Mouse (Mus musculus): ENCODE measurements around the gene Gadl1.

The Gadl1 gene

DNA sequence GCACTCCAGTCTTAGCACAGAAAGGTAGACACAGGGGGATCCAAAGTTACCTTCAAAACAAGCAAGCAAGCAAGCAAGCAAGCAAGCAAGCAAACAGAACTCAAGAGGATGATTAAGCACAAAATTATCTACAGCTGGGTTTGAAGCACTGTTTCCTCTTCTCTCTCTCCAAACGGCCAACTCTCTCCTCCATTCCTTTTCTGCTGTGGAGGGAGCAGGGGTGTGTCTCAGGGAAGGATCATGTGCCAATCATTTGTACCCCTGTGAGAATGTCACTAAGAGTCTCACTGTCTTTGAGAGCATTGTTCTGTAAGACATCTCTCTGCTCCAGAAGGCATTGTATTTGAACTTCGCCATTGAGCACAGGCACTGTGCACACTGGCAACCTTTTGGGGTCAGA, 27.1 kb downstream of the Gadl1 start:
- DNase-seq (ENCODE audit: low spot score), result no peak

DNA sequence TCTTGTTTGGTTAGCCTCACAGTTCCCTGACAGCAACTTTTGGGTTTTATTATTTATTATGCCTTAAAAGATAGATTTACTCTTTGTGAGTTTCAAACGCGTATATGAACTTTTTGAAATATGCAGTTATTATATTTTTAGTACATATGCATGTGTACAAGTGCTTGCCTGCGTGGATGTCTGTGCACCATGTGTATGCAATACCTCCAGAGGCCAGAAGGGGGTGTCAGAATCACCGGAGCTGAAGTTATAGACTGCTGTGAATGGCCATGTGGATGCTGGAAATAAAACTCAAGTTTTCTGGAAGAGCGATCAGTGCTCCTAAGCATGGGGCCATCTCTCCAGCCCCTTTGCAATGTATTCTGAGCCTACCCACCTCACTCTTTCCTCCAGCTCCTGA, 28.7 kb downstream of the Gadl1 start:
- DNase-seq (ENCODE audit: low spot score), result no peak

DNA sequence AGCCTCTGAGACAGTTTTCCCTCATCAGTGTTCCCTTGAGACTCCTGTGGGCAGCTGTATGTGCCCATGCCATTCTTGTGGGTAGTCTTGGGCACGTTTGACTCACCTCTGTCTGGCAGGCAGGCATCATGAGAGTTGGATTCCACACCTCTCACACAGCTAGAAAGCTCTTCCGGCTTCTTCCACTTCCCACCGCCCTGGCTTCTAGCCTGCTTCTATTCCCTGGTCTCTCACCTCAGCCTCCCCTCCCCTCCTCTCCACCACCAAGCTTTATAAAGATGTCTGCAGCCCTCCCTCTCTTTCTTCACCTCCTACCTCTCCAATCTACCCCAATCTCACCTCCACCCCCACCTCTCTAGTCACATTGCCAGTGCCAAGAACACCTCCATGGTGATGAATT, 30.2 kb downstream of the Gadl1 start:
- DNase-seq (ENCODE audit: low spot score), result no peak

DNA sequence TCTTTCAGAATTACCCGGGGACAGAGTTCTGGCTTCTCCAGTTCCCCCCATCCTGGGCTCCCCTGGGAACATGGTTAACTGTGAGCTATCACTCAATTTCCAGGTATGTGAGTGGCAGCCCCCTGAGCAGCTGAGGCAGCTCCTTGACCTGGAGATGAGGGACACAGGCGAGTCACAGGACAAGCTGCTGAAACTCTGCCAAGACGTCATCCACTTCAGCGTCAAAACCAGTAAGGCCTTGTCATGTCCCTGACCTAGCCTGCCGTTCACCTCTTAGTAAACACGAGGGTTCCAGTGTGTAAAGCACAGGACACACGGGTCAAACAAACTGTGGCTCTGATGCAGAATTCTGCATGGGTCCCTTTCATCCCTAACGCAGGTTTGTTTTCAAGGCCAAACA, 31.9 kb downstream of the Gadl1 start:
- DNase-seq (ENCODE audit: low spot score), result no peak

DNA sequence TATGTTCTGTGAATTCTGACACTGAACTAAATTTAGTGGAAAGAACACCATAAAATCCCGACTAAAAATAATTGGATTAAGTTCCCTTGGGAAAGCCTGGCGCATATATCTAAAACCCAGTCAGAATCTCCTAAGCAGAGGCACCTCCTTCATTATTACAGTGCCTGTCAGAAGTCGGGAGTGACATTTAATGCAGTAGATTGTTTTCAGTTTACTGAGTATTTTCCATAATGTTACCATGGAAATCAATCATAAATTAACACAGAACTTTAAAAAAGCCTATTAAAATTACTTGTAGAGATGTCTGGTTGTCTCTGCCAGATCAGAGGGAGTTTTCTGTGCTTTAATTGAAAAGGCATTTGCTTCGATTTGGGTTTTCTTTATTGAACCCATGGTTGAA, 33.2 kb downstream of the Gadl1 start:
- DNase-seq (ENCODE audit: low spot score), result no peak

DNA sequence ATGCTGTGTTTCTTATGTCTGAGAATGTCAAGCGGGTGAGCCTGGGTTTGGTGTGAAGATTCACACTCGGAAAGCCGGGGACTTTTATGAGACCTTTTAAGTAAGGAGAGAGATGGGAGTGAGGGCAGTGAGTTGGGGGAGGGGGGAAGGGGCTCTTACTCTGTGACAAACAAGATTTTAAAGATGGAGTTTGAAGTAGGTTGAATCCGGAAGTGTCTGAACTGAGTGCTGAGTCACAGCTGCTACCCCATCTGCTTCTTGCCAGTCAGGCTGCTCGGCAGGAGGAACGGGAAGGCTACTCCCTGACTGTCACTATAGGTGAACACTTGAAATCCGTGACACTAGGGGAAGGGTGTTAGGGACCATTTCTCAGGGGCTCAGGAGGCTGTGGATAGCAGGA, 33.7 kb downstream of the Gadl1 start:
- no peak for DNase-seq (ENCODE audit: low spot score)

DNA sequence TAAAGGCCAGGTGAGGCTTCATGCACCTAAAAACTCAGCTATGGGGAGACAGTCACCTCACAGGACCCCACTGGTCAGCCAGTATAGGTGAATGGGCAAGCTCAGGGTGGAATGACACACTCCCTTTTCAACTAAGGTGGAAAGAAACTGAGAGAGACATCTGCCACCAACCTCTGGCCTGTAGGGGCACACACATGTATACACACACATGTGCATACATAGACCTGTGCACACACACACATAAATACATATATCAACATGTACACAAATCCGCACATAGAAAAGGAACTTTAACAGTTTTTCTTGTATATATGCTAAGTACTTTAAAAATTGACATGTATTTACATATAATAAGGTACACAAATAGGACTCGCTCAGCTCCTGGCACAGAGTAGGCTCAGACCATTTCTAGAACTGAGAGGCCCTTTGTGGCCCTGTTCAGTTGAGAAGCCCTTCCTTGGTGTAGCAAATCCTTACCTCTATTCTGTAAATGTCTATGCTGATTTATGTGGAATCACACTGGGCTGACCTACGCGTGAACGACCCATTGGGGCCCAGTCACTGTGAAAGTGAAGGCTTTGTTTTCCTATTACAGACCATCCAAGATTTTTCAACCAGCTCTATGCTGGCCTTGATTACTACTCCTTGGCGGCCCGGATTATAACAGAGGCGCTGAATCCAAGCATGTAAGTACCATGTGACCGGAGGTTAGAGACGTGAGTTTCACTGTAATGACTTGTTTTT, 34.5 kb downstream of the Gadl1 start:
- DNase-seq (ENCODE audit: low spot score), result no peak

DNA sequence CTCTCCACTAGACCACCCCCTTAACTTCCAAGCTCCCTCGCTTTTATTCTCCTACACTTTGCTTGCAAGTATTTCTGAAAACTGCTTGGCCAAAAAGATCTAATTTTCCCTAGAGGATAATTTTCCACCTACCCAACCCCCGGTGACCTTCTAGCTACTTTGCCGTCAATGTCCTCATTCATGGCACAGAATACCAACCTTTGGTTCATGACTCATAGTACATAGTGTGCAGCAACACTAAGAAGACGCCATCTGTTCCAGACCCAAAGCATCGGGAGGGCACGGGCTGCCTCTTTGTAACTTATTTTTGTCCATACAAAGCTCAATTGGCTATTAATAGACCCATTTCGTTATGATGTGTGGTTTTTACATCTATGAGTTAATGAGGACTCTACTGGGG, 55.8 kb downstream of the Gadl1 start:
- no peak for DNase-seq (ENCODE audit: low spot score)

DNA sequence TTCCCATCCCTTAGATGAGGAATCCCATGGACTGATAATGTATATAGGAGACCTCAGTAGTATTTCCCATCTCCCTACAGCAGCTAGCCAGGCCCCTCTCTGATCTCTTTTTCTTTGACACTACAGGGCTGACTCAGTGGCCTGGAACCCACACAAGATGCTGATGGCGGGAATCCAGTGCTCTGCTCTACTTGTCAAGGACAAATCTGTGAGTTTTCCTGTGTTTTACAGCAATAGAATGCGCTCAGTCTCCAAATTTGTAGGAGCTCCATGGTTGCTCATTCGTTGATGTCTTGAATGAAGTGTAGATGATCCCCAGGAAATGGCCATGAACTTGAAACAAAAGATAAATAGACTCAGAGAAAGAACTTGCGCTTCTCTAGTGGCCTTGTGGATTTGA, 56.9 kb downstream of the Gadl1 start:
- no peak for DNase-seq (ENCODE audit: low spot score)

DNA sequence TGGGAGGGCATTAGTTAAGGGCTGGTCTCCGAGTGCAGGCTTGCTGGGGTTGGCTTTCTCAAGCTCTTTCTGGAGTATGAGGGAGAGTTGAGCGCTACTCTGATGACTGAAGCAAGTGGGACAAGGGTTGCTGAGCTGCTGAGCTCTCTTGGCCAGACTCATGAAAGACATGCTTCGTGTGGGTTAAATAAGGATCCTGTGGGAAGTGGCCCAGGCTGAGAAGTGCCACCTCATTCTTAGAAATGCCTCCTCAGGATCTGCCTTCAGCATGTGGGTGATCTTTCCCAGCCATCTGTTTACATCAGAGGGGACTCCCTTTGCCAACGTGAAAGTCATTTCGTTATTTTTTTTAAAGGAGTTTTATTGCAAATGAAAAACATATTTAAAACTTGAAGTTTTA, 57.5 kb downstream of the Gadl1 start:
- DNase-seq (ENCODE audit: low spot score), result no peak

DNA sequence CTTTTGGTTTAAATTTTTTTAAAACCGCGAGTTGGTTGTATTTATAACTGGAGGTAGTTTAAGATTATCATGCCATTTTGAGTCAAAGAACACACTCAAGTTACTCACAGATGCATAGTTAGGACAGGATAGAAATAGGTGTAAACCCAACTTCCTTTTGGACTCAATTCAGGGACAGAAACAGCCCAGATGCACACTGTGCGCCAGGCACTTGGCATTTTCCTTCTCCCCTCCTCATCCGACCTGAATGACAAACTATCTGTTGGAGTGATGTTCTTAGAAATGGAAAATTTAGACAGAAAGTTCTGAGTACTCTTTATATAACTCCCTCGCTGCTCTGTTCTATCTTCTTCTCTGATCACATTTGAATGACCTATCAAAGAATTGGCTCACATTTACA, 58.4 kb downstream of the Gadl1 start:
- no peak for DNase-seq (ENCODE audit: low spot score)

DNA sequence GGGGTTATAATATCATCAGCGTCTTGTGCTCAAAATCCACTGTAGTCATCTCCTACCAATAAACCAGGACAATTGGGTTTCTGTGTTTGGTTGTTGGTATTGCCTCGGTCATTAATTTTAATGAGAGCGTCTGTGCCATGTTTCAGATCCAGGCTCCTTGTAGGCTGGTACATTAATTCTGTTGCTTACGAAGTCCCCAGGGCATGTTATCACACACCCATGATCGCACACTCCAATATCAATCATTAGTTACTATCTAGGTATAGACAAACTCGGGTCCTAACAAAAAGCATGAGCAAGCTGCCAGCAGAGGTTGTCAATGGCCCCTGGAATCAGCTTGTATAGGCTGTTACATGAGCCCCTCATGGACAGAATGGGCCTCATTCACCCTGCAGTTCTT, 67.6 kb downstream of the Gadl1 start:
- DNase-seq (ENCODE audit: low spot score), result no peak

DNA sequence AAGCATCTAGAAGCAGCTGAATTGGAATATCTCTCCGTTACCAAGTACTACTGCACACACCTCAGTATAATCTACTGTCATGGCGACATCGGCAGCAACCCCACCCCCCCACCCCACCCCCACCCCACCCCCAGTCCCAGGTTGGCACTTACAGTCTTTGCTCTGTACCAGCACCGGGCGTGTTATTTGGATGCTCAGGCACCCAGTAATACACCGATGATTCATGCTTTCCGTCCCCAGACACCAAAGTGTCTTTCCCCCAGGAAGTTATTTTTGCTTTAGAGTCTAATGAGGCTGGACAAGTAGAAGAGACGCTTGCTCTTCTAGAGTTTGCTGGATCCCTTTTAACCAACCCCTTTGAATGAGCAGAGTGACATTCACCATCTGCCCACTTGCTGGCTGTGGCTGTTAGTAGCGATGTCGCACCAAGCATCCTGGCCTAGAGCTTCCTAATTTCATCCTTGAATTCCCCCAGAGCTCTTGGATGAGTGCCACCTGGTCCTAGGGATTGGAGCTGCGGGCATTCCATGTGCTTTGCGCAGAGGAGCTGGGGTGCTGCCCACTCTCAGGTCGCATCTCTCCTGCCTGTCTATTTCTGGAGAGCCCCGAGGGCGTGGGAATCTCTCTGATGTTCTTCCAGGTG, 68.5 kb downstream of the Gadl1 start:
- DNase-seq (ENCODE audit: low spot score), result no peak

DNA sequence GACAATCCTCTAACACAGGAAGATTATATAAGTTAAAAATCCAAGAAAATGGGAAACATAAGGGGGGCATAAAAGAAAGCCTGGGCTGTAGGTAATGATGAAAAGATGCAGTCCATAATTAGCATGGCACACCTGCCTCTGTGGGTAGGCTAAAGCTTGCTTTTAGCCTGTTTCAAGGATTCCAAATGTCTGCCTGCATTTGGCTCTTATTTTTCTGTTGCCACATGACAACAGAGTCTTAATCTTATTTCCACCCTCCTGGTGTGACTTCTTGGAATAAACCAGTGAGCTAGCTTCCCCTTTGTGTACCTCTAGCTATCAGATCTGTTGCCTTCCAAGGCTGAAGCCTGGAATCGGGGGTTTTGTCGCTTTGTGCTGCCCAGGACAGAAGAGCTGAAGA, 69.2 kb downstream of the Gadl1 start:
- no peak for DNase-seq (ENCODE audit: low spot score)

DNA sequence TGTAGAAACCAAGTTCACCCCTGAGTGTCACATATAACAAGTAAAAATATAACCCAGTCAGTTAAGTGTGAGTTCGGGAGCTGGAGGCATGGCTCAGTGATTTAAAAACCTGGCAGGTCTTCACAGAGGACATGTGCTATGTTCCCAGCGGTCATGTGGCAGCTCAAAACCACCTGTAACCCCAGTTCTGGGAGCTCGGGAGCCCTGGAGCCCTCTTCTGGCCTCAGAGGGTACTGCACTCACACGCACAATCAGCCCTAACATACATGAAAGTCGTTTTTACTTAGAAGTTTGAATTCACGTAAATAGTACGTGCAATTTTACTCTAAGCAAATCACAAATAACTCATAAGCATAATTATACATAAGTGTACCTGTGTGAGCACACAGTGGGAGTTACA, 81.4 kb downstream of the Gadl1 start:
- DNase-seq (ENCODE audit: low spot score), result no peak

DNA sequence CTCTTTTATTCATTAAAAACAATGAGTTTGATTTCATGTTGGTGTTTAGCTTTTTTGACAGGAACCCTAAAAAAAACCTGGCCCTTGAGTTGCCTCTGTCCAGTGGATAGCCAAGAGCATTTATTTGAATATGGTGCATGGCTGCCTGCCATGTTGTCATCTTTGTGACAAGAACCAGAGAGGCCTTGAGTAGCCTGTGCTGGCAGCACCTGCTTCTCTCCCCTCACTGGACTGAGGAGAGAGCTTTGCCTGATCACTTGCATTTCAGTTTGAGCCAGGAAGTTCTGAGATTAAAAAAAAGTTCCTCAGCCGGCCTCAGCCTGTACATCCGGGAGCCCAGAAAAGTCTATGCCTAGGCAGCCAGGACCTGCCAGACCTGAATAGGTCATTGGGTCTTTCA, 85.5 kb downstream of the Gadl1 start:
- no peak for DNase-seq (ENCODE audit: low spot score)

DNA sequence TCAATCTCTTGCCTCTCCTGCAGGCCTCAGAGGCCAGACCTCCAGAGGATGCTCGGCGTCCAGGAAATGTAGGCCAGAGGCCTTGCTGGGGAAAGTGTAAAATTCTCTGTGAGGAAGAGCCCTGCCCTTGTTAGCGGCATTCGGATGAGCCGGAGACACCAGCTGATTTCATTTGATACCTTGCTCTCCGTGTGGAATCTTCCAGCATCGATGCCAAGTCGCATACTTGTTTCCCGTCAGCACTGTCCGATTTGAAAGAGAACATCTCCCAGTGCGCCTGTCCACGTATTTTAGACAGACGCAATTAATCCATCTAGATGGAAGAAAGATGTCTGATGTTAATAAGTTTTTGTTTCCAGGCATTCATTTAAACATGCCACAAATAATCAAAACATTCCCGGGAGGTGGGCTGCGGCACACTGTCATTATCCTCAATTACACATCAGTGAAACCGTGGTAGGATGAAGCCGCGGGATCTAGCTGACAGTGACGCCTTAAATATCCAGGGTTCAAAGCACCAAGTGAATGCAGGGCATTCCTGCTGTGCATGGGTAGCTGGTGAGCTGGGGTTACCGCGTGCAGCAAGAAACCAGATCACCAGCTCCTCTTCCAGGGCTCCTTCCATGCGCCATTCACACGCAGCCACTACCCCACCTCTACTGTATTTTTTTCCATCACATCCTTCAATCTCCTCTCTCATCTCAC, 86.8 kb downstream of the Gadl1 start:
- no peak for DNase-seq (ENCODE audit: low spot score)

DNA sequence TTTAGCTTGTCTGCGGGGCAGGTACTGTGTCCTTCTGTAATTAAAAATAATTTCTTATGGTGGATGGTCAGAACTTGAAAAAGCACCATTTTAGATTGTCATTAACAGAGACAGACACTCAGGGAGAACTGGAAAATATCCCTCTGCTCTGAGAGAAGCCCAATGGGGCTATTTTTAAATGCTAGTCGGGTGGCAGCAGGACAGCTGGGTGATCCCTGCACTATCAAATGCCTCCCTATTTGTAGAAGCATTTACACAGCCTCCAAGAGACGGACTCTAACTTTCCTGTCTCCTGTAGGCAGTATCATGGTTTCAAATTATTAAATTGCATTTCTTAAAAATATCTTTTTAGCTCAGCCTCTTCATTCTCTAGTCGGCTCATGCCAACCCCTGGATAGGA, 89.1 kb downstream of the Gadl1 start:
- no peak for DNase-seq (ENCODE audit: low spot score)

DNA sequence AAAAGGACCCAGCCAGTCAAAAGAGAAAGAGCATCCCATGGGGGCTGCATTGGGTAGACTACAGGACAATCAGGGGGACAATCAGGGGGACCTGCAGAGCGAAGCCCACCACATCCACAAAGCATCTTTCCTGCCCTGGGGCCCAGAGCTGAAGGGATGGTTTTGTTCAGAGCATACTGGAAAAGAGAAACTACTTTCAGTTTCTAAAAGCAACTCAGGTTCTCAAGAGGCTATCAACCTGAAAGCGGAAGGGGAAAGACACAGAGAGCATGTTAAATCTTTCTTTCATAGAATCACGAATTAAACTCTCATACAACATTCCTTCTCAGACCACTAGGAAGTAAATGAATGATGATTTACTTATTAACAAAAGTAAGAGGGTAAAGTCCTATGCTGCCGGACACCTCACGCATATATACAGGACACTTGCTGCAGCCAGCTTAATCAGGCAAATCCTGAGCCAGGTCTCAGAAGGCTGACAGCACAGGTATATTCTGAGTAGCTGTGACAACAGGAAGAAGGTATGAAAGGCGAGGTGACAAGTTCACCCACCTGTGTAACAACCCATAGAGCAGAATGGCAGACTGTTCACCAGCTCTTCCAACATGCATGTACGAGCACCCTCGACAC, 90.2 kb downstream of the Gadl1 start:
- DNase-seq (ENCODE audit: low spot score), result no peak

DNA sequence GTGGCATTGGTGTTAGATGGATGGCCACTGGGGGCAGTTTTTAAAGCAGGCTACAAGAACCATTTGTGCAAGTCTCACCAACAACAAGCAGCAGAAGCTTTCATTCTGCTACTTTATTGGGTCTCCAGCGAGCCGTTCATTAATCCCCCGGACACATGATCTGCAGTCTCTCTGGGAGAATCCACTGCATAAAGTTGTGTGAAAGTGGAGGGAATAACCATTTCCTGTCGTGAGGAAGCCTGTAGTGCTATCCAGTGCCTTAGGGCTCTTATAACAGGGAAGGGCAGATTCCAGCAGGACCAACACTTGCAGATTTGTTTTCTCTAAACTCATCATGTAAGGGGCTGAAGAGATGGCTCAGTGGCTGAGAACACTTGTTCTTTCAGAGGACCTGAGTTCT, 104.7 kb downstream of the Gadl1 start:
- no peak for DNase-seq (ENCODE audit: low spot score)

DNA sequence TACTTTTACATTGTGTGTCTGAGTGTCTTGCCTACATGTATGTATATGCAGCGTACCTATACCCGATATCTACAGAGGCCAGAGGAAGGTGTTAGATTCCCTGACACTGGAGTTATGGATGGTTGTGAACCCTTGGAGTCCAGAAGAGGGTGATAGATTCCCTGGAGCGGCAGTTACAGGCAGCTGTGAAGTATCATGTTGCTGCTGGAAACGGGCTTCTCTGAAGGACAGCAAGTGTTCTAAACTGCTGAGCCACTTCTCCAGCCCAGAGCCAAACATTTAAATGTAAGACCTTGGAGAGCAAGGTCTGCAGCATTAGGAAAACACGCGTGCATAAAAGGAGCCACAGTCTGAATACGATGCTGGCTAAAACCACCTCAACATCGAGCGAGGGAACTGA, 107.0 kb downstream of the Gadl1 start:
- no peak for DNase-seq (ENCODE audit: low spot score)

DNA sequence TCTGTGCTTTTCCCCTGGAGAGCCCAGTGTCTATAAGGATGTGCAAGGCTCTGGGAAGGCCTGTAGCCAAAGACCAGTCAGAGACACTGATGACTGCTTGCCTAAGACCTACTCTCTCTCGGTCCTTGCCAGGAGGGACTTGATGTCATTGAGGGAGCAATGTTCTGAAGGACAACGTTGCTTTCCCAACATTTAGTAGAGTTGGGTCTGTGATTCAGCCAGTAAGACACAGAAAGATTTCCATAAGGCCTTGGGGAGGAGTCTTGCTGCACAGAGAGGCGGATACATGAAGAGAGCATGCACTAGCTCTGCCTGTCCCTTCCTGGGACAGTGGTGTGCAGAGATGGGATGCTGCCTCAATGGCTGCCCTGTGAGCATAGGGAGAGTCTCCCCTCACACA, 107.8 kb downstream of the Gadl1 start:
- DNase-seq (ENCODE audit: low spot score), result no peak

DNA sequence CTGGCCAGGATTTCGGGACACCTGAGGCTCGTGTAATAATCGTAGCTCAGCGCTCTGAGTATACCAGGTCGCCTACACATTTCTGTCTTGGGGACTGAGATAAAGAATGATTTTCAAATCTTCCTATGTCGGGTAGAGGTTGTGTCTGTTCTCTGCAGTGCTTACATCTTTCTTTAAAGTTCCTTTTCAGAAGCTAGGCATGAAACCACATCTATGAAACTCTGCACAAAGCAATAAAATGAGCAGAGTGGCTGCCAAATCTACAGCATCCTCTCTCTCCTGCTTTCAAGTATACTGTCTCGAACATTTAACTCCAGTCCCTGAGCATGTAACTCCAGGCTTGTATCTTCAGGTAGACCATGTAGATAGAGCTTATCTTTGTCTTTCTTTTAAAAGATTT, 109.3 kb downstream of the Gadl1 start:
- DNase-seq (ENCODE audit: low spot score), result no peak

Data from ovary, postnatal 14 days (tissue).